Mouse (Mus musculus) lung, postnatal 0 days (tissue): ENCODE results near the gene Ankdd1a. TPM values are rescaled to one million over a fixed set of nuclear protein-coding genes. Genes with fewer than 3 reads are reported as not detected.

Source experiments
- ATAC-seq: fragments of 200-750 bp; cut with Nextera tagmentation; 2 replicates; pipeline ENCODE4 v1.8.0; 2017; ENCODE audit warnings: moderate library complexity
- DNase-seq: peaks from one replicate; pipeline ENCODE4 v3.0.0-alpha.2; 2016; ENCODE audit warnings: low spot score
- H3K27ac ChIP-seq: fragments of 300-500 bp; sonication (generic); 2 replicates; pipeline ENCODE4 v1.5.1; 2014; ENCODE audit warnings: antibody characterized with exemption, mild to moderate bottlenecking, low read length, mixed read lengths
- H3K27me3 ChIP-seq: fragments of 300-500 bp; sonication (generic); replicated peaks from 2 replicates; pipeline ENCODE4 v1.6.1; 2014; ENCODE audit warnings: low read length, mixed read lengths; ENCODE audit not compliant: insufficient read depth
- H3K36me3 ChIP-seq: fragments of 300-500 bp; sonication (generic); 2 replicates; pipeline ENCODE4 v1.6.1; 2014; ENCODE audit warnings: low read length, mixed read lengths; ENCODE audit not compliant: insufficient read depth
- H3K4me1 ChIP-seq: fragments of 300-500 bp; sonication (generic); 2 replicates; pipeline ENCODE4 v1.6.1; 2014; ENCODE audit warnings: antibody characterized with exemption, low read depth, low read length, mixed read lengths; ENCODE audit not compliant: insufficient read depth
- H3K4me2 ChIP-seq: fragments of 300-500 bp; sonication (generic); replicated peaks from 2 replicates; pipeline ENCODE4 v1.6.1; 2014; ENCODE audit warnings: low read depth, mild to moderate bottlenecking, low read length, moderate library complexity, mixed read lengths
- H3K4me3 ChIP-seq: fragments of 300-500 bp; sonication (generic); 2 replicates; pipeline ENCODE4 v1.5.1; 2014; ENCODE audit warnings: low read depth, low read length
- H3K9ac ChIP-seq: fragments of 300-500 bp; sonication (generic); replicated peaks from 2 replicates; pipeline ENCODE4 v1.6.1; 2014; ENCODE audit warnings: low read depth, mild to moderate bottlenecking
- H3K9me3 ChIP-seq: fragments of 300-500 bp; sonication (generic); 2 replicates; pipeline ENCODE4 v1.6.1; 2016; ENCODE audit warnings: low read length, mixed read lengths
- CTCF ChIP-seq: IDR thresholded peaks from 2 replicates; pipeline ENCODE4 v1.5.1; 2016; ENCODE audit warnings: antibody characterized with exemption, mild to moderate bottlenecking
- EP300 ChIP-seq: IDR thresholded peaks from 2 replicates; pipeline ENCODE4 v1.6.1; 2016; ENCODE audit warnings: antibody characterized with exemption, mild to moderate bottlenecking, control low read depth
- WGBS: fragments of 180-500 bp; shearing (Covaris S2); extraction: QIAGEN DNeasy Blood & Tissue Kit; methylation state at CpG from one replicate; pipeline ENCODE4 v1.1.7; 2014; 5-methylcytosine and 5-hydroxymethylcytosine counted together
- polyA plus RNA-seq: library from polyadenylated mRNA; unstranded; fragments of >200 nt; fragmentation: Nextera tagmentation; extraction: Ambion mirVana; gene quantifications from 2 replicates; pipeline ENCODE4 v1.2.1, GENCODE M21; 2015

The Ankdd1a gene
- polyA plus RNA-seq, 1 experiment from 2014 or later, result not detected

GRCm38 (mm10) chr9:65525445-65526195 is 5.6 kb upstream of the Ankdd1a start:
- H3K4me1 ChIP-seq, result no peaks in the 10 kb centered on the region
- no peaks in the 10 kb centered on the region for H3K36me3 ChIP-seq
- no peak overlapping the region for H3K27ac ChIP-seq
- H3K4me2 ChIP-seq, result no peak overlapping the region
- H3K9ac ChIP-seq, result no peak overlapping the region
- no peaks in the 10 kb centered on the region for H3K27me3 ChIP-seq
- ATAC-seq, result no peak
- no peak for TF ChIP-seq CTCF
- TF ChIP-seq EP300, result no peak
- H3K4me3 ChIP-seq, result no peak overlapping the region
- DNase-seq, result no peak
- 71% methylated on average over 10 of the region's 10 CpGs for WGBS
- H3K9me3 ChIP-seq, result no peaks in the 10 kb centered on the region

- peak; percentile 97 for TF ChIP-seq CTCF
- TF ChIP-seq EP300, result no peak
- WGBS, result 20% methylated on average over 14 of the region's 14 CpGs
- H3K4me2 ChIP-seq, result no peak overlapping the region
- H3K36me3 ChIP-seq, result no peaks in the 10 kb centered on the region
- no peaks in the 10 kb centered on the region for H3K27me3 ChIP-seq
- H3K4me3 ChIP-seq, result no peak overlapping the region
- DNase-seq (peak; percentile 91), ATAC-seq (peak; percentile 91)
- no peaks in the 10 kb centered on the region for H3K4me1 ChIP-seq
- no peak overlapping the region for H3K27ac ChIP-seq
- H3K9ac ChIP-seq, result no peak overlapping the region
- no peaks in the 10 kb centered on the region for H3K9me3 ChIP-seq
These were observed 3.8 kb upstream of the Ankdd1a start for GRCm38 (mm10) chr9:65523611-65524364.

GRCm38 (mm10) chr9:65520505-65520876 is 498 bp upstream of the Ankdd1a start:
- Histone ChIP-seq H3K4me3 (no peak overlapping the region), H3K4me1 (no peaks in the 10 kb centered on the region), H3K9me3 (no peaks in the 10 kb centered on the region), H3K36me3 (no peaks in the 10 kb centered on the region), H3K27ac (no peak overlapping the region), H3K27me3 (no peaks in the 10 kb centered on the region; the same call in 1 of the 2 replicates), H3K9ac (no peak overlapping the region), H3K4me2 (0 out of 2 replicates have a peak overlapping the region, but pooled peaks have one; percentile 18)
- DNase-seq (no peak), ATAC-seq (no peak)
- TF ChIP-seq CTCF (no peak), EP300 (no peak)
- 17% methylated on average over 11 of the region's 11 CpGs for WGBS

GRCm38 (mm10) chr9:65514851-65515261 is 5.1 kb downstream of the Ankdd1a start:
- Histone ChIP-seq H3K27ac (no peak overlapping the region), H3K4me3 (no peak overlapping the region), H3K36me3 (no peaks in the 10 kb centered on the region), H3K27me3 (no peaks in the 10 kb centered on the region; the same call in 1 of the 2 replicates), H3K9ac (no peak overlapping the region), H3K4me2 (no peak overlapping the region), H3K4me1 (no peaks in the 10 kb centered on the region), H3K9me3 (no peaks in the 10 kb centered on the region)
- DNase-seq (no peak), ATAC-seq (no peak)
- TF ChIP-seq CTCF, result no peak
- TF ChIP-seq EP300, result no peak
- WGBS, result 61% methylated on average over 3 of the region's 3 CpGs

GRCm38 (mm10) chr9:65514431-65514830 is 5.6 kb downstream of the Ankdd1a start:
- Histone ChIP-seq H3K27ac (no peak overlapping the region), H3K4me3 (no peak overlapping the region), H3K4me1 (no peaks in the 10 kb centered on the region), H3K4me2 (no peak overlapping the region), H3K9ac (no peak overlapping the region), H3K36me3 (no peaks in the 10 kb centered on the region), H3K27me3 (no peaks in the 10 kb centered on the region; the same call in 1 of the 2 replicates), H3K9me3 (no peaks in the 10 kb centered on the region)
- TF ChIP-seq EP300 (no peak), CTCF (no peak)
- DNase-seq (no peak), ATAC-seq (no peak)
- WGBS, result 68% methylated on average over 8 of the region's 8 CpGs

GRCm38 (mm10) chr9:65512520-65512919 is 7.5 kb downstream of the Ankdd1a start:
- no peaks in the 10 kb centered on the region for H3K4me1 ChIP-seq
- TF ChIP-seq EP300 (no peak), CTCF (no peak)
- no peak overlapping the region for H3K4me3 ChIP-seq
- no peak for DNase-seq
- H3K4me2 ChIP-seq, result no peak overlapping the region
- no peak overlapping the region for H3K27ac ChIP-seq
- 62% methylated on average over 3 of the region's 3 CpGs for WGBS
- H3K27me3 ChIP-seq, result no peaks in the 10 kb centered on the region
- no peak overlapping the region for H3K9ac ChIP-seq
- ATAC-seq, result no peak
- H3K9me3 ChIP-seq, result no peaks in the 10 kb centered on the region
- H3K36me3 ChIP-seq, result no peaks in the 10 kb centered on the region
